Mouse (Mus musculus) testis, postnatal 14 days (tissue): ENCODE results near the gene Npepps.
"Not testable (repeated sequence)": the region's sequence is repeated elsewhere in the genome, so short reads cannot be mapped to it uniquely, and the experiment has no call there.

Source experiments
- DNase-seq: peaks from one replicate; pipeline ENCODE4 v3.0.0; 2021; ENCODE audit warnings: low spot score

Gene Npepps

GRCm38 (mm10) chr11:97292731-97293130 is 12.3 kb upstream of the Npepps start:
- no peak for DNase-seq

GRCm38 (mm10) chr11:97289276-97290230 is 9.1 kb upstream of the Npepps start:
- no peak for DNase-seq

DNA sequence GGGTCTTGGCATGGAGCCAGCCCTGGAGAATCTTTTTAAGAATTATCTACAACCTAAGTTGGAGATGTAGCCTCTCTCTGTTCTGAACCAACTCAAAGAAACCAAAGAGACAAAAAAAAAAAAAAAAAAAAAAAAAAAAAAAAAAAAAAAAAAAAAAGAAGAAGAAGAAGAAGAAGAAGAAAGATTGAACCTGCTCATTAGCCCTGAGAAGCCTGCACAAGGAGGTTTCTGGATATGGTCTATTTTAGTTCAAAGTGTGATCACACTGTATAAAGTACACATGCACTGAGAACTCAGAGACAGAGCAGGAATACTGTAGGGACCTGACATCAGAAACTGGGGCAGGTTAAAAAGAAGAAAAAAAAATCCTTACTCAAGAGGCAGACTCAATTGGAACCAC is 7.2 kb upstream of the Npepps start:
- no peak for DNase-seq

- no peak for DNase-seq
Observed at GRCm38 (mm10) chr11:97286973-97287372, 6.5 kb upstream of the Npepps start.

- DNase-seq = no peak
Observed at GRCm38 (mm10) chr11:97285852-97286775, 5.7 kb upstream of the Npepps start.

- DNase-seq = no peak
Observed at GRCm38 (mm10) chr11:97284854-97285253, 4.4 kb upstream of the Npepps start.

GRCm38 (mm10) chr11:97282179-97282578 is 1.7 kb upstream of the Npepps start:
- DNase-seq = no peak

DNA sequence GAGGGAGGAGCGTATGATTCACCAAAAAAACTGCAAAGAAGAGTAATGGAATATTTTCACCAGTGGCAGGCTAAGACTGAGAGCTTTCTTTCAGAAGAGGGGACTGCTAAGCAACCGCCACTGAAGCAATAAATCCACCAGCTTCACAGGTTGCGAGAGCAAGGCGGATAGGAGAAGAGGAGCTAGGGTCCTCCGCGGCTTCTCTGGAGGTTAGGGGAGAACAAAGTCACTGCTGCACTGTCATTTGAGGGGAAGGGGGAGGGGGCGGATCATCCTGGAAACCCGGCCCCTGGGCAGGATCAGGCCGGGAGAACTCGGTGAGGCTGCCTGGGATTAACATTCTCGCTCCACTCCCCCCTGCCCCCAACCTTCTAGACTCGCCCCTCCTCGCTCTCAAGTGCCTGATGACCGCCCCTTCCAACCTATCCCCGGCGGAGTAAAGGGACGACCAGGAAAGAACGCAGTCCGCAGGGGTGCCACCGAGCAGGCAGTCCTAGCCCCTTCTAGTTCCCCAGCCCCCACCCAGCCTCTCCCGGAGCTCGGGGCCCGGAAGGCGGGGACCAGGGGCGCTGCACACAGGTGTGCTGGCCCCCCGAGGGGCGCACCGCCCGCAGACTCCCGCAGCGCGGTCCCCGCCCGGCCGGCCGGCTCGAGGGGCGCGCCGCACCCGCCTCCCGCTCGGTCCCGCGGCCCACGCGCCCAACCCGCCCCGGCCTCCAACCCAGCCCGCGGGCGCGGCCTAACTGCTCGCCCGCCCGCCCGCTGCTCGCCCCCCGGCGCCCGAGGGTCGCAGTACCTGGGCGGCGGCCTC is 828 bp downstream of the Npepps start:
- DNase-seq = peak; percentile 73

DNA sequence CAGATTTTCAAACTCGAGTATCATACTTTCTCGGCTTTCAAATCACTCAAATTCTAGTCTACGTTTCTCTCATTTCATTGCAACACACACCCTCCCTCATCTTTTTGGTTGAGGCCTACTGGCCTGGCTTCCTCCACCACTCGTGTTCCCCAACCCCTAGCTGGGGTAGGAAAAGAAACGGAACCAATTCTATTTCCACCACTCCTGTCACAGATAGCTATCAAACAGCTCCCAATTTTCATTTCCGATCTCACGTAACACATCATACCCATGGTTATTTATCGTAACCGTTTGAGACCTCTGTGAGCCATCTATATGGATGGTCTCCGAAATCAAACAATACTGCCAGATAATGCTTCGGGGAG is 1.4 kb downstream of the Npepps start:
- DNase-seq = no peak

DNA sequence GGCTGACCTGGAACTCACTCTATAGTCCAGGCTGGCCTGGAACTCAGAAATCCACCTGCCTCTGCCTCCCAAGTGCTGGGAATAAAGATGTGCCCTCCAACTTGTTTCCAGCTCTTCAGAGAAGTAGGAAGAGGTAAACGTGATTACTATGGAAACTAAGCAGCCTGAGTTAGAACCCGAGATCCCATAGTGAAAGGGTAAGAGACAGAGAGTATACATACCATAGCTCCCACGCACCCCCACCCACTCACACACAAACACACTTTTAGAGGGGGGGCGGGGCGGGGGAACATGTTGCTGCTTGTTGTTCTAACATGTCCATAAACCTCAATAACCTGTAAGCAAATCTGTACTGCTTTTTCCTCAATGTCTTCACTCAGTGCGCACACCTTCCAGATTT is 2.0 kb downstream of the Npepps start:
- no peak for DNase-seq

DNA sequence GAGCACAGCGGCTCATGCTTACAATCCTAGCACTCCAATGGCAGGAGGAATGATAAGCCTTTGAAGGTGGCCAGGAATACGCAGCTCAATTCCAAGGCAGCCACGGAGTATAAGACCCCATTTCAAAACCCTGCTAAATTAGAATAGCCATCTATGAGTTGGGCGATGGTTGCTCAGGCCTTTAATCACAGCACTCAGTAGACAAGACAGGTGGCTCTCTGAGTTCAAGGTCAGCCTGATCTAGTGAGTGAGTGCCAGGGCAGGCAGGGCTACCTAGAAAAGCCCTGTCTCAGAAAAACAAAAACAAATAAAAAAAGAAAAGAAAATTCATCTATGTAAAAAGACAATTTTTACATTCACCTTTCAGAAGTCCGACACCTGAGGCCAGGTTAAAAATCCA is 3.3 kb downstream of the Npepps start:
- DNase-seq = no peak

GRCm38 (mm10) chr11:97276019-97276418 is 4.4 kb downstream of the Npepps start:
- no peak for DNase-seq

GRCm38 (mm10) chr11:97275349-97275748 is 5.1 kb downstream of the Npepps start:
- DNase-seq = no peak

- DNase-seq = not testable (repeated sequence)
Observed at GRCm38 (mm10) chr11:97274947-97275346, 5.5 kb downstream of the Npepps start.

- no peak for DNase-seq
Observed at GRCm38 (mm10) chr11:97273613-97274012, 6.8 kb downstream of the Npepps start.

DNA sequence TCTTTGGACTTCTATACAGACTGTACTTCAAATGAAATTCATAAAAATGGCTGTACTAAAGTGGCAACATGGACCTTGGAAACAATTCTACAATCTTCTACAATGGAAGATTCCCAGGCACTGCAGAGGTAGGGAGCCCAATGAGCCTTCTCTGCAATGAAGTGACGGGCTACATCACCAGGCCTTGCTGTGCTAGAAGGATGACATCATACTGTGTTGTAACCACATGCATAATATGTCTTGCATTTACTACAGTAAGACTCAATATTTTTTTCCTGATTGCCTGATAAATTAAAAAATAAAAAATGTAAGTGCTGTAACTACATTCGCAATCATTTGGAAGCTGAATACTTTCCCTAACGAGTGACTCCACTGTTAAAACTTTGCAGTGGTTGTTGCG is 7.6 kb downstream of the Npepps start:
- no peak for DNase-seq

DNA sequence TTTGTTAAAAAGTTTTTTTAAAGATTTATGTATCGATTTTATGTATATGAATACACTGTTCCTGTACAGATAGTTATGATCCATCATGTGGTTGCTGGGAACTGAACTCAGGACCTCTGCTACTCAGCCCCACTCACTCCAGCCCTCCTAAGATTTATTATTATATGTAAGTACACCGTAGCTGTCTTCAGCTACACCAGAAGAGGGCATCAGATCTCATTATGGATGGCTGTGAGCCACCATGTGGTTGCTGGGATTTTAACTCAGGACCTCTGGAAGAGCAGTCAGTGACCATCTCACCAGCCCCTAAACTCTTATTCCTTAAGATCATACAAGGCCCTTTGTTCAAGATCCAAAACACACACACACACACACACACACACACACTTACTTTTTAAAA is 10.4 kb downstream of the Npepps start:
- not testable (repeated sequence) for DNase-seq

- DNase-seq = not testable (repeated sequence)
Observed at GRCm38 (mm10) chr11:97266544-97266943, 13.9 kb downstream of the Npepps start.

- not testable (repeated sequence) for DNase-seq
Observed at GRCm38 (mm10) chr11:97249649-97250048, 30.8 kb downstream of the Npepps start.

DNA sequence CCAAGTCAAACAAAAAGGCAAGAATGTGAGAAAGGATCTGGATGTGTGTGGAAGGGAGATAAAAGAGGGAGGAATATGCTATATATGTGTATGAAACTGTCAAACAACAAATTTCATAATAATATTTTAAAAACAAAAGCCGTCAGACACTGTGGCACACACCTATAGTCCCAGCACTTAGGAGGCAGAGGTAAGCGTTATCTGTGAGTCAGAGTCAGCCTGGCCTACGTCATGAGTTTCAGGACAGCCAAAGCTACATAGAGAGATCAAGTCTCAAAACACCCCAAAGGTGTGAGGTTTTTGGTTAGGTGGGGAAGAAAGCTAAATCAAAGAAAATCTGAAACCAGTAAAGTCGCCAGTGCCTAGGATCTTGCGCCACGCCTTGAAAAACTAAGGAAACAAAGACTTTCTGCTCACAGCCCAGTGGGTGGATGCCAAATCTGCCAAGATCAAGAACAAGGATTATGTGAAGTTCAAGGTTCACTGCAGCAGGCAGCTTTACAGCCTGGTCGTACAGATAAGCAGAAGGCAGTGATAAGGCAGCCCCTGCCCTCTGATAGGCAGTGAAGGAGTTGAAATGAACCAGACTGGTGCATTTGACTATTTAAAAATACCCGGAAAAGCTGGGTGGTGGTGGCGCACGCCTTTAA is 33.8 kb downstream of the Npepps start:
- DNase-seq = no peak

GRCm38 (mm10) chr11:97241321-97241720 is 39.1 kb downstream of the Npepps start:
- DNase-seq = no peak
